Mouse (Mus musculus): Measurements from ENCODE around the gene Sap18b.

- TF ChIP-seq POLR2AphosphoS2 (IDR thresholded peaks at IDR 0.05; ENCODE audit: insufficient read length, low read depth): no peak
- no peak for TF ChIP-seq POLR2A (IDR thresholded peaks at IDR 0.05; ENCODE audit: insufficient read length, low read depth)
- no peak for TF ChIP-seq USF1 (IDR thresholded peaks at IDR 0.05; ENCODE audit: low read depth)
- no peak for TF ChIP-seq TCF12 (IDR thresholded peaks at IDR 0.05; ENCODE audit: insufficient read depth, poor library complexity, severe bottlenecking)
Measured at GRCm38 (mm10) chr8:95805482-95805881, 19.7 kb upstream of the Sap18b start.
